Mouse (Mus musculus) heart, postnatal 4 days (tissue): ENCODE measurements around the gene Kcnf1. TPM values are rescaled to one million over a fixed set of nuclear protein-coding genes. Genes with fewer than 3 reads are reported as not detected.

Experiments
- DNase-seq: peaks from one replicate; pipeline ENCODE4 v3.0.0; 2021
- total RNA-seq, 2 experiments: library from RNA; stranded (reverse); gene quantifications; 2 replicates each; pipeline ENCODE4 v1.2.3; 2021

Kcnf1 gene
- total RNA-seq, 2 experiments from 2014 or later = 0.33 to 0.47 TPM

- DNase-seq = no peak
Observed at GRCm38 (mm10) chr12:17157558-17157957, 19.1 kb downstream of the Kcnf1 start.

- no peak for DNase-seq
Observed at GRCm38 (mm10) chr12:17155781-17156180, 20.9 kb downstream of the Kcnf1 start.

GRCm38 (mm10) chr12:17152840-17153239 lies 23.8 kb downstream of the Kcnf1 start:
- DNase-seq = no peak

- DNase-seq = no peak
Observed at GRCm38 (mm10) chr12:17148920-17149319, 27.8 kb downstream of the Kcnf1 start.

GRCm38 (mm10) chr12:17141791-17142190 lies 34.9 kb downstream of the Kcnf1 start:
- DNase-seq = no peak

GRCm38 (mm10) chr12:17140436-17140835 lies 36.3 kb downstream of the Kcnf1 start:
- no peak for DNase-seq

GRCm38 (mm10) chr12:17134546-17135096 lies 42.1 kb downstream of the Kcnf1 start:
- no peak for DNase-seq

GRCm38 (mm10) chr12:17132243-17132642 lies 44.4 kb downstream of the Kcnf1 start:
- DNase-seq = no peak

- DNase-seq = no peak
Observed at GRCm38 (mm10) chr12:17131563-17131962, 45.1 kb downstream of the Kcnf1 start.

GRCm38 (mm10) chr12:17122881-17123280 lies 53.8 kb downstream of the Kcnf1 start:
- DNase-seq = peak; percentile 16

Other genes starting within 250 kb of the Kcnf1 start
- 1 to 10 TPM; 1.8 to 2.0 TPM for gene Pqlc3, start 176.5 kb downstream of the Kcnf1 start, total RNA-seq
- gene 2410004P03Rik, start 165.2 kb downstream of the Kcnf1 start, total RNA-seq = under 1 TPM; 0.09 to 0.26 TPM
- gene Pdia6, start 89.7 kb upstream of the Kcnf1 start, total RNA-seq = 100 to 1,000 TPM; 130 to 153 TPM
- not detected for gene Atp6v1c2, start 152.5 kb upstream of the Kcnf1 start, total RNA-seq
- 10 to 100 TPM; 10.4 to 11.3 TPM for gene Nol10, start 171.6 kb upstream of the Kcnf1 start, total RNA-seq